Mouse (Mus musculus) lung, postnatal 0 days (tissue): ENCODE measurements around the gene Gzmd.

Experiments used
- CTCF ChIP-seq: IDR thresholded peaks from 2 replicates; pipeline ENCODE4 v1.5.1; 2016; ENCODE audit warnings: antibody characterized with exemption, mild to moderate bottlenecking
- EP300 ChIP-seq: IDR thresholded peaks from 2 replicates; pipeline ENCODE4 v1.6.1; 2016; ENCODE audit warnings: antibody characterized with exemption, mild to moderate bottlenecking, control low read depth

DNA sequence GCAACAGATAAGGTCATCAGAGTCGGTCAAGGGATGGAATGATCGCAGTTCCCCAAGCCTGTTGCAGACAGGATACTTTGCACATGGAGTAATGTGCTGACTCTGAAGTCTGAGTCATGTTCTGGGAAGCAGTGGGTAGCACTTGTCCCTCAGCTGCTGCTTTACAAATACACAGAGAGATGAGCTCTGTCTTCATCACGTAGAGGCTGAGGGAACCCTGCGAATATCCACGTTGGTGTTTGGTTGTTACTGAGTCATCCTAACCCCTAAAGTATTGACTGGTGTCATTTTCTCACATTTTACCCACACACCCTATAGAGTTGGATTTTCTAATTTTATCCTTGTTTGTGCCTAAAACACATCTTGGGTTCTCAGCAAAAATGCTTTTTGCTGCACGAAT is 35.6 kb upstream of the Gzmd start:
- TF ChIP-seq CTCF: no peak
- no peak for TF ChIP-seq EP300
